Mouse (Mus musculus) urinary bladder, postnatal 4 days (tissue): ENCODE results near the gene Ypel4.

ENCODE experiments used
- DNase-seq, 2 experiments: peaks; one replicate each; pipeline ENCODE4 v3.0.0; 2021 to 2022; ENCODE audit warnings: low spot score in 2 of 2

The Ypel4 gene

DNA sequence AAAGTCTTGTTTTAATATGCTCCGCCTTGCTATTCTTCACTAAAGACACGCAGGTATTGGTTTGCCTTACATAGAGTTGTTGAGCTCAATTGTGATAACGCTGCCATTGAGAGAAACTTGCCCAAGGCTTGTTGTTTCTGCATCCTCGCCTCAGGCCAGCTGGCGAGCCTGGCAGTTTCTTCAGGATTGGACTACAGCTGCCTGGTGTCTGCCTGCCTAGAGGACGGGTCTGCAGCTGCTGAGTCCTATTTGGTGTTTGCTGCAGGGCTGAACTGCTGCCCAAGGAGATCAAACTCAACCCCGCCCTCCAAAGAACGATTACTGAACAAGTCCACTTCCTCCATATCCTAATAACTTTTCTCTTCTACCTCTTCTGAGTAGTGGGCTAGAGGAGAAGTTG is 26.9 kb downstream of the Ypel4 start:
- no peak for DNase-seq

DNA sequence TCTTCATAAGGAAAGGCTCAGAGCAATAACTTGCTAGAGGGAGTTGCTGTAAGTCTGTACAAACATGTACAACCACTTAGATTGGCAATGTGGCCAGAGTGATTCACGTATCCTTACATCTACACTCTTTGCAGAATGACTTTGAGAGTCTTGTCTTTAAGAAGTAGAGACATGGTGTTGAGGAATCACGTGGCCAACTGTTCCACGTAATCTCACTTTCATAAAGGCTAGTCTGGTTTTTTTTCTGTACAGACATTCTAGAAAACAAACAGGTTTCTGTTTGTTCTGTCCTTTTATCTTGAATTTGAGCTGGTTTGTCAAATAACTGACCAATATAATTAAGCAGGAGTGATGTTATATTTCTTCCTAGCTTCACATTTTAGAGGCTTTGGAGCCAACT is 27.5 kb downstream of the Ypel4 start:
- no peak for DNase-seq

DNA sequence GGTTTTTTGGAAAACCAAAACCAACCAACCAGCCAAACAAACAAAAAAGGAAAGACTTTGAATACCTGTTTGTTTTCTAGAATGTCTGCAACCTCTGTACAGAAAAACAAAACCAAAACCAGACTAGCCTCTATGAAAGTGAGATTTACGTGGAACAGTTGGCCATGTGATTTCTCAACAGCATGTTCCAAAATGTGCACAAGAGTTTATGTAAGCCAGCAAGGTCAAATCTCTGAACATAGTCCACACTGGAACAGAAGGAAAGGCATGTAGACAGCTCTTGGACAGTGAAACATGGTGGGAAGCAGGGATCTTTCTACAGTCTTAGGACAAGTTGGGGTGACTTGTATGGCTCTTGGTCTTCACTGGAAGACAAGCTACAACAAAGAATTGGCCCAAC is 28.0 kb downstream of the Ypel4 start:
- no peak for DNase-seq

DNA sequence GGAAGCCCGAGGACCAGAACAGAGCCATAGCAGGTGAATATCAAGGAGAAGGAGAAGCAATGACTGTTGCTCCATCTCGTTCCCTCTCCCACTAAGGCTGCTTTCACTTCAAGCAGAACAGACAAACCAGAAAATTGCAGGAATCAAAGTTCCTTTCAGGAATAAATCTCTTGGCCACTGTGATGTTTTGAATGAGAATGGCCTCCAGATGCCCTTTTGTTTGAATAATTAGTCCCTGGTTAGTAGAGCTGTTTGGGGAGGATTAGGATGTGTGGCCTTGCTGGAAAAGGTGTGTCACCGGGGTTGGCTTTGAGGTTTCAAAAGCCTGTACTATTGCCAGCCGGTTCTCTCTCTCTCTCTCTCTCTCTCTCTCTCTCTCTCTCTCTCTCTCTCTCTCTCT is 28.4 kb downstream of the Ypel4 start:
- DNase-seq = no peak

DNA sequence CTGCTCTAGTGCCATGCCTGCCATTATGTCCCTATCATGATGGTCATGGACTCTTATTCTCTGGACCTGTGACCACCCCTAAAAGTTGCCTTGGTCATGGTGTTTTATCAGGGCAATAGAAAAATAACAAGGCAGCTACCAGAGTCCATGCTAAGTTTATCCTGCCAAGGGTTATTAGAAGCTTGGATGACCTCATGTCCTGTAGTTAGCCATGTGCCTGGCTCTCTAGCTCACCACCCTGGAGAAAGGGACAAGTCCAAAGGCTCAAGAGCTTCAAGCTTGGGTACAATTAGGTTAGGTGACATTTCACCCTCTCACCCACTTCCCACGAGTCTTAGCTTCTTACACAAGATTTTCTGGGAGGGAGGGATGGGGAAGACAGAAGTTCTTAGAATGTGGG is 29.0 kb downstream of the Ypel4 start:
- no peak for DNase-seq

DNA sequence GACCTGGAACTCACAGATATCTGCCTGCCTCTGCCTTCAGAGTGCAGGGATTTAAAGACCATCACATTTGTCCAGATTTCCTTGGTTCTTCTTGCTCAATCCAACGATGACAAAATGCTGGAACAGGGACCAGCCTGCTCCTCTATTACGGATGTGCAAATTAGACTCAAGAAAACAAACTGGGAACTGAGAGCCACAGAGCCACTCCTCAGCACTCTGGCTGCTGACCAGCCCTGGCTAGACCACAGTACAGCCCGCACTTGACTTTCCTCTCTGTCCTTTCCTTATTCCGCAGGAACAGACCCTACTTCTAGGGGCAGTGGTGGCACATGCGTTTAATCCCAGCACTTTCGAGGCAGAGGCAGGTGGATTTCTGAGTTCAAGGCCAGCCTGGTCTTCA is 36.6 kb downstream of the Ypel4 start:
- no peak for DNase-seq

DNA sequence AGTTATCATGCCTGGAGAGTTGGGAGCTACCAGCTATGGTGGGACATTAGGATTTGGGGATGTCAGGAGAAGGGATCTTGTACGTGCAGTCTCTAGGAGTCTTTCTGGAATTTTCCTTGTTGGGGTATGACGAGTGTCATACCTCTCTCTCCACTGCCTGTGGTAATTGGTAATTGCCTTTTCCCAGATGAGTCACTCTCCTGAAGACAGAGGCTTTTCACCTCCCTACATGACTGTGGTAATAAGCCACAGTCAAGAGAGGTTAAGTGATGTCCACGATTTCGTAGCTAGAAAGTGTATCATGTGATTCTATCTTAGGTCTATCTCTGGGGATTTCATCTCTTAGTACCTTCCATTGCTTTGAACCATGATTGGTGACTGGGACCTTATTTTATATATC is 38.6 kb downstream of the Ypel4 start:
- DNase-seq = no peak

DNA sequence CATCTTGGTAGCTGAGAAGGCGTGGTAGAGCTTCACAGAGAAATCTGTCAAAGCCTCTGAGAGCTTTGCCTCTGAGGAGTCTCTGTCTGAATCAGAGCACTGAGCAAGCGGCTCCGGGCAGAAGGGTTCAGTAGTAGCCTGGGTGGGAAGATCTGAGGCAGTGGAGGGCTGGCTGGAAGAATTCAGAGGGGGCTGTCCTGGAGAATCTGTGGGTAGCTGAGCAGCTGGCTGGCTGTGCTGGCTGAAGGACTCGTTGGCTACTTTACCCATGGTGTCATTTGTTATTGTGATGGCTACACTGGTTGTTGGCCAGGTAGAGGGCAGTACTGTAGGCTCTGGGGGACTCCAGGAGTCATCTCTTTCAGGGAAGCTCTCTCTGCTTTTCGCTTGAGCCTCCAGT is 39.3 kb downstream of the Ypel4 start:
- no peak for DNase-seq

DNA sequence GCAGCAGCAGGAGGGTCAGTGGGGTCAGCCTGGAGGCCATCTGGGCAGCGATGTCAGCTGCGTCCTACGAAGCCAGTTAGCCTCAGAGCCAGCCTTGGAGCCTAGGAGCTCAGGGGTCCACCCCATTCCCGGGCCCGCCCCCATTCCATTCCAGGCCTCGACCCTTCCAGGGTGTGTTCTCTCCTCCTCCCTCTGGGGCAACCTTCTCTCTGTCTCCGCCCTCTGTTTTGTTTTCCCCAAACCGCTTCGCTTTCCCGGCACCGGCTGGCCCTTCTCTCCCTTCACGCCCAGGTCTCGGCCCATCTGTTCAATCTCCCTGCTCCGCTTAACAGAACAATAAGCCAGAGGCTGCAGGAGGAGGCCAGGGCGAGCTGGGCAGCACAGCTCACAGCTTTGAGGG is 40.9 kb downstream of the Ypel4 start:
- DNase-seq = peak; percentile 79 to 81

DNA sequence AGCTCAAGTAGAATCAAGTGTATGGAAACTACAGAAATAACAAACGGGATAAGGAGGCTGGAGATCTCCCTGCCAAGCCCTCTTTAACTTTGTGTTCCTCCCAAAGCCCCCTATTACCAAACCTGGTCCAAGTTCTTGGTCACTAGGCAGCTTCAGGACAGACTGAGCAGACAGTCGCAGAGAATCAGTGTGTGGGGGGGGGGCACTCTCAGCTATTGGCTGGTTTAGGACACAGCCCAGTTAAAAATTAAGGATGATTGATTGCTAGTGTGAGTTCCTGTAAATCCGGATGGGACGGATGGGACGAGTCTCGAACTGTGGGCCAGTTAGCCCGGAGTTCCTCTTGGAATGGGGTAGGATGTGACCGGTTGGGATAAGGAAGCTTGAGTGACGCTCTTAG is 41.4 kb downstream of the Ypel4 start, which contains the start of gene Serping1:
Serping1 (minus strand) TSS at position 204 of the 400 bp plus-strand sequence.
- DNase-seq = no peak

DNA sequence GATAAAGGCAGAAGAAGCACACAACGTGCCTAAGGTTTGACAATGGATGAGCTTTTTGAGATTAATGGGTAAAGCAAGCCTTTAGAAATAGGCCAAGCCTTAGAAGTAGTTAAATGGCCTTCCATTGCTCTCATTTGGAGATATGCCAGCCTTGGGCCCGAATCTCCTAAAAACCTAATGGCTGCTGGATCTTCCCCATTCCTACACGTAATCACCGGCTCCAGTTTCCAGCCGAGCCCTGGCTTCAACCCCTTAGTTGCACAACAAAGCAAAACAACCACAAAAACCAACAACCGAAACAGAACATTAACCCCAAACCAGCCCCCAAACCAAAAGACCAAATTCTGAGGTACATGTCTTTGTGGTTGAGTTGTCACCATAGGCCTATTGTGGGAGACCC is 41.8 kb downstream of the Ypel4 start:
- no peak for DNase-seq

DNA sequence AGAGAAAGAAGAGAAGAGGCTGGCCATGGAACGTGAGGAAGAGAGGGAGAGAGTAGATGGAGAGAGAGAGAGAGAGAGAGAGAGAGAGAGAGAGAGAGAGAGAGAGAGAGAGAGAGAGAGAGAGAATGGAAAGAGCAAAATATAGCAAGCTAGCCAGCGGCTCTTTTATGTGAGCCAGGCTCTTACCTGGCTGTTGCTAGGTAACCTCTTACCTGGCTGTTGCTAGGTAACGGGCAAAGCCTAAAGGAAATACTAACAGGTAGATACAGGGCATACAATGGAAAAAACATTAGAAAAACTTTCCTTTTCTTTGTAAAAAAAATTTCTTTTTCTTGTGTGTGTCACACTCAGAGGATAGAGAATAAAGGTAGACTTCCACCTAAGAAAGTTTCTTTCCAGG is 43.8 kb downstream of the Ypel4 start:
- DNase-seq = no peak

DNA sequence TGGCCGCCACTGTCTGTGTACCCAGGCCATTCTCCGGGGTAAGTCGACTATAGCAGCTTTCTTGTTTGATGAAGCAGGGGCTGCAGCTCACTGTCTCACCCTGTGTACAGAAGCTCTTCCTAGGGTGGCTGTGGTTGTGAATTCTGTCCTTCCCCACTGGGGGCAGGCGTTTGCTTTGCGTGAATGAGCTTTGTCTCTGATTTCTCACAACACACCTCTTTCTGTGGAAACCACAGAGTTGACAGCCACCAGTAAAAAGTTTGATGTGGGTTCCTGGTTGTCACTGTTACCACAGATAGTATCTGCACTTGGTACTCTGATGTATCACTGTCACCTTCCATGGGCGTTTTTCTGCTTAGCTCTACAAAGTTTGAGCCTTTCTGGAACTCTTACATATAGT is 45.4 kb downstream of the Ypel4 start:
- no peak for DNase-seq

DNA sequence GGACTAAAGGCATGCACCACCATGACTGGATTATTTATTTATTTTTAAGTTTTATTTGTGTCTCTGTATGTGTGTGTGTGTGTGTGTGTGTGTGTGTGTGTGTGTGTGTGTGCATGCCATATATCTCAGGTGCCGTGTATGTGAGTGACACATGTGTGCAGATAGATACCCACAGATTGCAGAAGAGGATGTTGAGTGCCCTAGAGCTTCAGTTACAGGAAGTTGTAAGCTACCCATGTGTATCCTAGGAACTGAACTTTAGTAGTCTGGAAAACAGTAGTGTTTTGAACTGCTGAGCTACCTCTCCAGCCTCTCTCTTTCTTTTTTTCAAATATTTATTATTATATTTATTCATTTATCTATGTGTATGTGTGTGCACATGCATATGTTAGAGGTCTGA is 49.5 kb downstream of the Ypel4 start:
- no peak for DNase-seq

DNA sequence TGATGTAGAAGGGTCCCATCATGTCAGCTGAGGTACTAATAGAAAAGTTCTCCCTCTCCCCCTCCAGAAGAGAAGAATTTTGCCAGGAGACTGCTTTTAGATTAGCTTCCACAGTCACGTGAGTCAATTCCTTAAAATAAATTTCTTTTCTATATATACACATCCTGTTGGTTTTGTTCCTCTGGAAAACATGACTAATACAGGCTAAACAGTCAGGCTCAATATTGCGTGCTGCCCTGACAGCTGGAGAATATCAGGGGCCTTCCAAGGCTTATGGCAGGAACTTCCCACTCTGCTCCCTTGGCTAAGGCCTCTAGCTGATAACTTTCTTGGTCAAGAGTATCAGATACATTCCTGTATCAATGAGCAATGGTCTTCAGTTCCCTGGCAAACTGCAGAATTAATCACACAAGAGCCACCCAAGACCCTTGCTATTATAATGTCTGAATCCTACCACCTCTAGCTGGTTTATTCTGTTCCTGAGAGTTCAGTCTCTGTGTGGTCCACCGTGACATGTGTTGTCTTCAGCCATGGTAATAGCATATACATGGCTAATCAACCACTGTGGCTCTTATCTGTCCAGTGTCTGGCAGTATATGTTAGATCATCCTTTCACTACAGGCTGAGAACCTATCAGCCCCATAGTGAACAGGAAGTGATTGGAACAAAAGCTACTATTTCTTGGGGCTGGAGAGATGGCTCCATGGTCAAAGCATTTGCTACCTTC is 50.1 kb downstream of the Ypel4 start:
- DNase-seq = no peak
